Mouse (Mus musculus) myocyte (in vitro differentiated cells): ENCODE results near the gene St3gal3. TPM values are rescaled to one million over a fixed set of nuclear protein-coding genes. Genes with fewer than 3 reads are reported as not detected.

Experiments
- H3K27me3 ChIP-seq: one replicate; pipeline ENCODE4 v1.6.1; 2011; ENCODE audit not compliant: control insufficient read depth, insufficient read depth, insufficient read length
- H3K36me3 ChIP-seq: one replicate; pipeline ENCODE4 v1.6.1; 2011; ENCODE audit not compliant: control insufficient read depth, insufficient read depth
- H3K4me2 ChIP-seq: one replicate; pipeline ENCODE4 v1.6.1; 2011; ENCODE audit warnings: low read depth, control low read depth
- H3K4me3 ChIP-seq: one replicate; pipeline ENCODE4 v1.5.1; 2011; ENCODE audit warnings: mild to moderate bottlenecking, control low read depth, moderate library complexity
- H3K79me2 ChIP-seq: one replicate; pipeline ENCODE4 v1.6.1; 2011; ENCODE audit not compliant: control insufficient read depth, insufficient read depth
- H3ac ChIP-seq: one replicate; pipeline ENCODE4 v1.6.1; 2011; ENCODE audit not compliant: control insufficient read depth, insufficient read length
- CEBPB ChIP-seq: IDR thresholded peaks from 2 replicates; pipeline ENCODE4 v1.6.1; 2011; ENCODE audit warnings: mild to moderate bottlenecking, moderate library complexity; ENCODE audit not compliant: poor library complexity, insufficient read depth, severe bottlenecking
- E2F4 ChIP-seq: IDR thresholded peaks from one replicate; pipeline ENCODE4 v1.6.1; 2011; ENCODE audit warnings: mild to moderate bottlenecking, control low read depth, moderate library complexity; ENCODE audit not compliant: insufficient read depth
- MAX ChIP-seq: IDR thresholded peaks from one replicate; pipeline ENCODE4 v1.6.1; 2011; ENCODE audit warnings: low read depth, mild to moderate bottlenecking, control low read depth
- MYOD1 ChIP-seq, 3 experiments: IDR thresholded peaks; one replicate each; pipeline ENCODE4 v1.6.1; 2011; ENCODE audit warnings: control low read depth in 2 of 3, low read depth in 2 of 3, mild to moderate bottlenecking in 2 of 3, moderate library complexity in 1 of 3; ENCODE audit not compliant: insufficient read length in 2 of 3, control insufficient read depth in 1 of 3
- MYOG ChIP-seq, 3 experiments: IDR thresholded peaks; one replicate each; pipeline ENCODE4 v1.6.1; 2011; ENCODE audit warnings: control low read depth in 2 of 3, low read depth in 2 of 3, mild to moderate bottlenecking in 2 of 3; ENCODE audit not compliant: insufficient read length in 2 of 3, control insufficient read depth in 1 of 3, insufficient read depth in 1 of 3
- POLR2A ChIP-seq: IDR thresholded peaks from one replicate; pipeline ENCODE4 v1.6.1; 2011; ENCODE audit warnings: low read depth, mild to moderate bottlenecking, control low read depth, moderate library complexity; ENCODE audit not compliant: insufficient read length
- POLR2AphosphoS2 ChIP-seq: IDR thresholded peaks from one replicate; pipeline ENCODE4 v1.6.1; 2011; ENCODE audit warnings: low read depth, control low read depth; ENCODE audit not compliant: insufficient read length
- REST ChIP-seq: IDR thresholded peaks from one replicate; pipeline ENCODE4 v1.6.1; 2011; ENCODE audit warnings: mild to moderate bottlenecking, control low read depth, moderate library complexity; ENCODE audit not compliant: insufficient read depth, insufficient read length
- SRF ChIP-seq: IDR thresholded peaks from one replicate; pipeline ENCODE4 v1.6.1; 2011; ENCODE audit warnings: low read depth; ENCODE audit not compliant: control insufficient read depth, insufficient read length
- TCF12 ChIP-seq: IDR thresholded peaks from one replicate; pipeline ENCODE4 v1.6.1; 2011; ENCODE audit warnings: mild to moderate bottlenecking, control low read depth; ENCODE audit not compliant: poor library complexity, insufficient read depth, severe bottlenecking
- TCF3 ChIP-seq: IDR thresholded peaks from one replicate; pipeline ENCODE4 v1.6.1; 2011; ENCODE audit warnings: low read depth, control low read depth; ENCODE audit not compliant: insufficient read length
- USF1 ChIP-seq: IDR thresholded peaks from one replicate; pipeline ENCODE4 v1.6.1; 2011; ENCODE audit warnings: low read depth, mild to moderate bottlenecking, control low read depth, moderate library complexity
- polyA plus RNA-seq: library from polyadenylated mRNA; unstranded; fragments of >200 nt; fragmentation: generic; extraction: Trizol; gene quantifications from one replicate; pipeline ENCODE4 v1.2.1, GENCODE M21; 2012; ENCODE audit warnings: missing spikeins

The St3gal3 gene
- polyA plus RNA-seq, 1 experiment: 45.1 TPM

DNA sequence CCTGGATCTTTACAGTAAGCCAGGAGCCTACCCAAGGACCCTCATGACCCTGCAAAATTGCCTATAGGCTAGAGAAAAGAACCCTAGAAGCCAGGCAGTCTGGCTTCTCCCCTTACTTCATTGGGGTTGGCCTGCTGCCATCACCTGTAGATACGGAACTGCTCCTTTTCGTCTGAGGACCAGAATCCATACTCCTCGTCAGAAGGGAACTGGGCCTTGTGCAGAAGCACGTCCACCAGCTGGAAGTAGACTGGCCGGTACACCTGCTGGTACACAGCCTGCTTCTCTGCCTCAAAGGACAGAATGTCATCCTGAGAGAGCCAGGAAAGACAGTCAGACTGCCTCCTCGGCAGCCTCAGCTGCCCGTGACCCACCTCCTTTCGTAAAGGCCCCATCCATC lies 230.0 kb downstream of the St3gal3 start:
- no peak overlapping the region for H3ac ChIP-seq
- H3K36me3 ChIP-seq: peaks cover 35% of the 10 kb centered on the region
- no peak overlapping the region for H3K4me2 ChIP-seq
- TF ChIP-seq MYOD1 (IDR thresholded peaks at IDR 0.05; ENCODE audit: control insufficient read depth in 1 of 3, insufficient read length in 2 of 3, low read depth in 2 of 3): no peak
- TF ChIP-seq MAX: no peak
- TF ChIP-seq REST: no peak
- no peaks in the 10 kb centered on the region for H3K27me3 ChIP-seq
- H3K4me3 ChIP-seq: no peak overlapping the region
- peaks cover 24% of the 10 kb centered on the region for H3K79me2 ChIP-seq

DNA sequence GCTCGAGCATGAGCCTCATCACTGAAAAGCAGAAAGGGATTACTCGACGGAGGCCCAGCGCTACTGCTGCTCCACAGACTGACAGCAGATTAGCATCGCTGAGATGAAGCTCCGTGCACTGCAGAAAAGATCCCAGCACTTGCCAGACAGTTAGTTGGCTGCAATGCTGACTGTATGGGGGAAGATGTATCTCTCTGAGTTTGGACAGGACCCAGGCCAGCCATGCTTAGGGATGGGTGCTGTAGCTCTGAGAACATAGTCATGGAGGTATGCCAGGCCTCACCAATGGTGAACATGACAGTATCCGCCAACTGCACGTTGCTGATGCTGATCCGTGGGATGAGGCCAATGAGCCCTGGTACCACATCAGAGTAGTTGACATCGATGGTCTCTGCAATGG lies 230.6 kb downstream of the St3gal3 start:
- Histone ChIP-seq H3K79me2 (peaks cover 17% of the 10 kb centered on the region), H3K4me2 (no peak overlapping the region), H3K4me3 (no peak overlapping the region), H3K27me3 (no peaks in the 10 kb centered on the region), H3K36me3 (peaks cover 42% of the 10 kb centered on the region), H3ac (no peak overlapping the region)
- TF ChIP-seq MYOG (IDR thresholded peaks at IDR 0.05; ENCODE audit: control insufficient read depth in 1 of 3, insufficient read depth in 1 of 3, insufficient read length in 2 of 3, low read depth in 2 of 3): no peak
- no peak for TF ChIP-seq TCF3
- no peak for TF ChIP-seq TCF12
- TF ChIP-seq REST: no peak
- no peak for TF ChIP-seq POLR2A
- no peak for TF ChIP-seq CEBPB
- no peak for TF ChIP-seq E2F4
- TF ChIP-seq SRF: no peak
- no peak for TF ChIP-seq USF1

DNA sequence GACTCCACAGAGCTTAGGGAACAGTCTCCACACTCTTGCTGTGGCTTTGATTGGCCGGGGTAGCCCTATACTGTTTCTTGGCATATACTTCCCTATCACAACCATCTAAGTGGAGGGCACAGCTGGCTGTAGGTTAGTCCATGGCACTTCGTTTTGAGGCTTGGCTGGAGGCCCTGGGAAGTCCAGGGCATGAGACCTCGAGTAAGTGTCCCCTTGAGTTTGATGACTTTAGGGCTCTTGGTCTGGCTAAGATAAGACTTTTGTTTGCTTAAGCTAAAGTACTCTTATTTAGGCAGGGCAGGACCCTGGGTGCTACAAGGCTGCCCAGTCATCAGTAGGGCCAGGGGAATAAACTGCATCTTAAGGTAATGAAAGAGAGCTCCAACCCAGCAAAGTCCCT lies 236.6 kb downstream of the St3gal3 start:
- H3K36me3 ChIP-seq: peaks cover 43% of the 10 kb centered on the region
- H3K4me3 ChIP-seq: no peak overlapping the region
- H3ac ChIP-seq: no peak overlapping the region
- H3K79me2 ChIP-seq: no peaks in the 10 kb centered on the region
- TF ChIP-seq MYOD1 (IDR thresholded peaks at IDR 0.05; ENCODE audit: control insufficient read depth in 1 of 3, insufficient read length in 2 of 3, low read depth in 2 of 3) (no peak), MAX (no peak), POLR2A (no peak), USF1 (no peak), MYOG (IDR thresholded peaks at IDR 0.05; ENCODE audit: control insufficient read depth in 1 of 3, insufficient read depth in 1 of 3, insufficient read length in 2 of 3, low read depth in 2 of 3) (no peak), TCF12 (no peak), CEBPB (no peak), REST (no peak), TCF3 (no peak), POLR2AphosphoS2 (no peak), E2F4 (no peak), SRF (no peak)
- no peak overlapping the region for H3K4me2 ChIP-seq
- no peaks in the 10 kb centered on the region for H3K27me3 ChIP-seq

- no peaks in the 10 kb centered on the region for H3K27me3 ChIP-seq
- no peak for TF ChIP-seq TCF12
- no peak for TF ChIP-seq TCF3
- TF ChIP-seq USF1: no peak
- no peak for TF ChIP-seq MYOG (IDR thresholded peaks at IDR 0.05; ENCODE audit: control insufficient read depth in 1 of 3, insufficient read depth in 1 of 3, insufficient read length in 2 of 3, low read depth in 2 of 3)
- no peak for TF ChIP-seq CEBPB
- no peak for TF ChIP-seq POLR2AphosphoS2
- TF ChIP-seq MAX: no peak
- no peak for TF ChIP-seq REST
- no peak for TF ChIP-seq E2F4
- TF ChIP-seq SRF: no peak
- no peak overlapping the region for H3ac ChIP-seq
- no peak overlapping the region for H3K4me3 ChIP-seq
- peaks cover 30% of the 10 kb centered on the region for H3K36me3 ChIP-seq
- no peak overlapping the region for H3K4me2 ChIP-seq
- H3K79me2 ChIP-seq: no peaks in the 10 kb centered on the region
Observed at GRCm38 (mm10) chr4:117896031-117896430, 238.7 kb downstream of the St3gal3 start.

- H3ac ChIP-seq: no peak overlapping the region
- no peak overlapping the region for H3K4me3 ChIP-seq
- TF ChIP-seq MYOD1 (IDR thresholded peaks at IDR 0.05; ENCODE audit: control insufficient read depth in 1 of 3, insufficient read length in 2 of 3, low read depth in 2 of 3) (no peak), SRF (no peak), USF1 (no peak), POLR2A (no peak), TCF12 (no peak), MYOG (IDR thresholded peaks at IDR 0.05; ENCODE audit: control insufficient read depth in 1 of 3, insufficient read depth in 1 of 3, insufficient read length in 2 of 3, low read depth in 2 of 3) (no peak), TCF3 (no peak), MAX (no peak)
- H3K79me2 ChIP-seq: no peaks in the 10 kb centered on the region
- peaks cover 30% of the 10 kb centered on the region for H3K36me3 ChIP-seq
- H3K27me3 ChIP-seq: no peaks in the 10 kb centered on the region
- no peak overlapping the region for H3K4me2 ChIP-seq
Observed at GRCm38 (mm10) chr4:117895339-117895738, 239.4 kb downstream of the St3gal3 start.
